Mouse (Mus musculus) layer of hippocampus, adult 8-10 months (tissue): Measurements from ENCODE around the gene Rhbdd1. TPM values are rescaled to one million over a fixed set of nuclear protein-coding genes. Genes with fewer than 3 reads are reported as not detected.

Experiments
- DNase-seq, 2 experiments: peaks; one replicate each; pipeline ENCODE4 v3.0.0; 2022; ENCODE audit warnings: low spot score in 2 of 2
- total RNA-seq, 4 experiments: library from RNA; stranded (reverse); gene quantifications; 2 replicates each; pipeline ENCODE4 v1.2.4; 2022

The Rhbdd1 gene
- 10 to 100 TPM in 1 of 4 experiments, 1 to 10 TPM in 3; 8.3 to 11.0 (median 9.4) TPM for total RNA-seq

DNA sequence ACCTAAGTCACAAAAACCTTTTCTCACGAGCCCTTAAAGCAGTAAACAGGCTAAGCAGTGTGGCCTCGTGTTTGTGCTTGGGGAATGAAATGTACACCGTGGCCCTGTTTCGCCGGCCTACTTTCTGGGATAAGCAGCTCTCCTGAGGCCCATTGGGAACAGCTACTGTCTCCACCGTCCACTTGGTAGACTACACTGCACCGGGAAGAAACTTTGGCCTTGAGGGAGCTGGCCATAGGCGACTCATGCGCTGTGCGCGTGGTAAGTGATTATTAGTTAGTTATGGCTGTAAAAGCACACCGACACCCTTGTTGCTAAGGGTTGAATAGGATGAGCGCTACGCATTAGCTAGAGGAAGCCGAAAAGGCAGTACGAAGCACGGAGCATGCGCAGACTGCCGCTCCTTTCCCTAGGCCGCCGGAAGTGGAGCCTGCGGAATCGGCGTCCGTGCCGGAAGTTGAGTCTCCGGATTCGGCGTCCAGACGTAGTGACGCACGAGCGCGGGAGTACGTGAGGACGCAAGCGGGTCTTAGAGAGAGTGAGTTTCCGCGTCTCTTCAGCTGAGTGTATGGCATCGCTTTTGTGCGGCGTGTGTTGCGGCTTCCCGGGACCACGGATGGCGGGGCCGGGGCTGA, at the start of gene Rhbdd1:
TSS of gene Rhbdd1 (plus strand) at position 342 of the 635 bp plus-strand sequence.
- DNase-seq = peak; percentile 96 to 99

DNA sequence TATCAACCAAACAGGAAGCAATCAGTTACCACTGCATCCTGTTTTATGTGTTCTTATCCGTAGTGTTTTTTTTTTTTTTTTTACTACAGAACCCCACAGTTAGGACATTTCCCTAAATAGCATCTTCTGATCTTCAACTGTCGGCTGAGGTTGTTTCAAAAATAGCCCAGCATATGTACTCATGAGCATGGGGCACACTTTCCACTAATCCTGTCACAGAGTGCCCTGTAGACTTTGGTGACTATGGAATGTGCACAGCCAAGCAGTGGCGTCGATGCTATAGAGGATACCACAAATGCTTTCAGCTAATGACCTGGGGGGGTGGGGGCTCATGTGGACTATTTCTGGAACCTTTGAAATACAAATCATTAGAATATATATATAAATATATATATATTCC, 48.7 kb upstream of the Rhbdd1 start:
- no peak for DNase-seq

DNA sequence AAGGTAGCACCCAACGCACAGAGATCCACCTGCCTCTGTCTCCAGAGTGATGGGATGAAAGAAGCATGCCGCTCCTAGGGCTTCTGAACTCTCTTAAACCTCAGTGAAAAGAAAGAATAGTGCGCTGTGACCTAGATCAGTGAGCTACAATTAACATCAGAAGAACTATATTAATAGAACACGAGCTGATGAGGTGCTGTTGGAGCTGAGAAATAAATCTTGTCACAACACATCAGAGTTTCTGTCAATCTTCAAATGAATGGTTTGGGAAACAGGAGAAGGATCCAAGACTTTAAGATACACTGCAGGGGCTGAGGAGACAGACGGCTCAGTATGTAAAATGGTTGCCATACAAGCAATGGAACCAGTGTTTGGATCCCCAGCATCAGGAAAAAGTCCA, 44.0 kb upstream of the Rhbdd1 start:
- no peak for DNase-seq

DNA sequence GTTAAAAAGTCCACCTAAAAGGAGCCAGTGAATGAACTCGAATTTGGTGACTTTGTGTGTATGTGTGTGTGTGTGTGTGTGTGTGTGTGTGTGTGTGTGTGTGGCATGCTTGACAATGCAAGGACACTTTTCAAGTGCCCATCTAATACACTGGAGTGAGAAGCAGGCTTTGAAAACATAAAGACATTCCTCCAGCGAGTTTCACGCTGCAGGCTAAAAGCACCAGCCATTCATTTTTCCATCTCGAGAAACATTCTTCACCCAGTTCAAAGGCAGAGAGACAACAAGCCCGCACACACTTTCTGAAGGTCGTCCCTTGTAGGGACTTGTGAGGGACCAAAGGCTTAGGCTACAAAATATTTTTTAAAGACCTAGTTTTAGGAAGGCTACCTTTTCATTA, 42.7 kb upstream of the Rhbdd1 start:
- DNase-seq = no peak

DNA sequence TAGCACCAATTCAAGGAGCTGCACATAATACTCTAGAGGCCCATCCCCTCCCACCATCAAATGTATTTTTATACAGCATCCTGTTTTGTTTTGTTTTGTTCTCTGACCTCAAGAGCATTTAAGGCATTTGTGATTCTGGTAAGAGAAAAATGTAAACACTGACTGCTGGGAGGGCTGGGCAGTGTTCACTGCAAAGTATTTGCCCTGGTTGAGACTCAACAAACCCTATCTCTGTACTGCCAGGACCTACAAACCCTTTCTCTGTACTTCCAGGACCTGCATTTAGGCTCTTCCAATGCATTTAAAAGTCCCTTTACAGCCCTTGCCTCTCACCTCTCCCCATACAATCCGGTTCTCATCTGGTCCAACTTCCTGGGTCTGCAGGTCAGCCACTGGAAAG, 41.9 kb upstream of the Rhbdd1 start:
- DNase-seq = no peak

DNA sequence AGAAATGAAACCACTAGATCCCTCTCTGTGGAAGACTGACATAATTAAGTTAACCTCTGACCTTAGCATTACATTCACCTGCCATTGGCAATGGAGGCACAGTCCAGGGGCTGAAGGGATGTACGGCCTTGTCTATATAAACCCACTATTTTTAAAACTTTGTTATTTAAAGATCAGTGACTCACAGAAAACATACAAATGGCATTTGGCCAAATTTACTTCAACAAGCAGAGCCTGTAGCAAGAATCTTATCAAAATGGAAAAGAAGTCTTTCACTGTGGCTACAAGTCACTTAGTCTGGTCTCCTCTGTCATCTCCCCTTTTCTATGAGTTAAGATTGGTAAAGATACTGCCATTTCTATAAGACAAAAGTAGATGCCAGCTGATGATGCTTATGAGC, 36.5 kb upstream of the Rhbdd1 start:
- DNase-seq = no peak

DNA sequence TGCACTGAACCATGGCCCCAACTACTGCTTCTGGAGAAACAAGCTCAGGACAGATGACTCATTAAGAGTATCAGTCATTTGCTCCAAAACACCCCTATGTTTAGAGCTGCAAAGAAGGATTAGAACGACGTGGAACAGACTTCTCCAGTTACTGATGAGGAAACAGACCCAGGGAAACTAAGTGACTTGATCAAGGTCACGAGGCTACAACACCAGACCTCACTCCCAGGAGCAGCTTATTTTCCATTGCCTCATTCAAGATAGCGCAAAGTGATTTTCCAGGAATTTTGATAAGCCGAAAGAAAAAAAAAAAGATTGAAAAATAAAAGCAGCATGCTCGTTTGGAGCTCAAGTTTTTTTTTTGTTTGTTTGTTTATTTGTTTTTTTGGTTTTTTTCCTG, 34.4 kb upstream of the Rhbdd1 start:
- DNase-seq = no peak

DNA sequence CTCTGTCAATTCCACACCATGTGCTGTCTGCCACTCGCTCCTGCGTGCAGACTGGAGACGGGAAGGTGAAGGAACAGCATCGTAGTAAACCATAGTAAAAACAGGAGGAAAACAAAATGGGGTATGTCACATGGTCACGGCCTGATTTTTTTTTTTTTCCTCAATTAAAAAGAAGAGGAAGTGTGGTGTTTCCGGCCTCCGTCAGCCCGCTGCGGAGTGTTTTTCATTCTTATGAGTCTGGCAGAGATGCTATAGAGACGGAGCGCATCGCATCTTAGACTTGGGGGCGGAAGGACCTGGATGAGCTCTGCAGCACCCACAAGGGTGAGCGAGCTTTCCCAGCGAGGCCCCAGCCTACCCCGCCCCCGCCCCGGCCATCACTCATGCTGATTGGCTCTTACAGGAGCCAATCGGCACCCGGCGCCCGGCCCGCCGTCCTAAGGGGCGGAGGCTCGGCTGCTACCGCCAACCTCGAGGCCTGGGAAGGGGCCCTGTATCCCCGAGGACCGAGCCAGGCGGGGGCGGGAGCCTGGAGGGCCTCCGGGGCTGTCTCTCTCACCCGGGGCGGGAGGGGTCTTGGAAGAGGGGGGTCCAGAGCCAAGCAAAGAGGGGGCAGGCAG, 33.1 kb upstream of the Rhbdd1 start:
- DNase-seq = peak; percentile 84 to 87

DNA sequence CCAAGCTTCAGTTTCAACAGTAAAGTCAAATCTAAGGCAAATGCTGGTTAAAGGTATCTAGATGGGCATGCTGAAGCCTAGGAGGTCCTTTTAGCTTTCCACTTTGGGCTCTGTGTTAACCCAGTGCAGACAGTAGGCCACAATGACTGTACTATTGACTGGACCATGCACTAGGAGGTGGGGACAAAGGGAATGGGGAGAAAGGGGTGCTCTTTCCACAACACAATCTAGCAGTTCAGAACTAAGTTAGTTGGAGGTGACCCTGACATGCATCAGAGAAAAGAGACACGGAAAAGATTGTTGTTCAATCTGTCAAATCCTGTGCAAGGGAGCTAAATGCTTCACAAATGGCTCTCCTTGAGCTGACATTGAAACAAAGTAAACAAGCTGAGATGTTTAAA, 32.4 kb upstream of the Rhbdd1 start:
- DNase-seq = peak in 1 of 2 experiments; percentile 16

DNA sequence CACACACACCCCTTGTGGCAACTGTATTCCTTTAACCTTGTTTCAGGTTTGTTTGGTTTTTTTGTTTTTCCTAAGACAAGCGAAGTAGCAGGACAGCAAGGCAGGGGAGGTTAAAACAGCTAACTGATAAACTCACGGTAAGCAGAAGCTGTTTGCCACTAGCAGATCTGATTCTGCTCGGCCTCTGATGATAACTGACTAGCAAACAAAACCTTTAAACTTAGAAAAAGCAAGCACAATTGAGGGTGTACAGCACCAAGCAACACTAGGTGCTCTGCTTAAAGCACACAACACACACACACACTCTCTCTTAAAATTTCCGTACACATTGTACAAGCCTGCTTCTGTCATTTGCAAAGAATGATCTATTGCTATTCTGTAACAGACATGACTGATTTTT, 31.8 kb upstream of the Rhbdd1 start:
- DNase-seq = no peak

DNA sequence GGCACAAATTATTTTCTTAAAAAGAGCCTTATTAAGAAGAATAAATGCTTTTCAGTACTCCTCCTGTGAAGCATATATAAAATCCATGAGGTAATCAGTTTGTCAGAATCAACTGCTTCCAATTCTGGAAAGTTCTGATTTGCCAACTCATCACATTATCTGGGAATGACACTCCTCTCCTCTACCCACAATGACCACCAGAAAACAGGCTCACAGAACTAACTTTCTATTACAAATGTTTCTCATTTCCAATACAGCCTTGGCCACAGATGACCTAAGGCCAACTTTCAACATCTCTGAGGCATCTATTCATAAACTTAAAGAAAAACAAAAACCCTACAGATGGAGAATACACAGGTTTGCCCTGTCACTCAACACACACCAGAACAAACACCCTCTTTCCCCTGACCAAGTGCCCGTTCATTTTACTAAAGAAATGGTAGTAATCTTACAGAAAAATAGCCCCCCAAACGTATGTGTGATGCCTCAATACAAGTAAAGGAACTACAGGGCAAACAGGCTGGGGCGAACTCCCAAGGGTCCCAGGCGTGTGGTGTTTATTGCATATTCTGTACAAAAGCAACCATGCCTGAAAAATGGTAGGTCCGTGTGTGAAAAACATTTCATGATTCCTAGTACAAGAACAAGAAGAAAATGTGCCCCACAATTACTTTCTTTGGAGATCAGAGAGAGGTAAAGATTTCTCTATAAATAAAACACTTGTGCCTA, 30.6 kb upstream of the Rhbdd1 start:
- no peak for DNase-seq

DNA sequence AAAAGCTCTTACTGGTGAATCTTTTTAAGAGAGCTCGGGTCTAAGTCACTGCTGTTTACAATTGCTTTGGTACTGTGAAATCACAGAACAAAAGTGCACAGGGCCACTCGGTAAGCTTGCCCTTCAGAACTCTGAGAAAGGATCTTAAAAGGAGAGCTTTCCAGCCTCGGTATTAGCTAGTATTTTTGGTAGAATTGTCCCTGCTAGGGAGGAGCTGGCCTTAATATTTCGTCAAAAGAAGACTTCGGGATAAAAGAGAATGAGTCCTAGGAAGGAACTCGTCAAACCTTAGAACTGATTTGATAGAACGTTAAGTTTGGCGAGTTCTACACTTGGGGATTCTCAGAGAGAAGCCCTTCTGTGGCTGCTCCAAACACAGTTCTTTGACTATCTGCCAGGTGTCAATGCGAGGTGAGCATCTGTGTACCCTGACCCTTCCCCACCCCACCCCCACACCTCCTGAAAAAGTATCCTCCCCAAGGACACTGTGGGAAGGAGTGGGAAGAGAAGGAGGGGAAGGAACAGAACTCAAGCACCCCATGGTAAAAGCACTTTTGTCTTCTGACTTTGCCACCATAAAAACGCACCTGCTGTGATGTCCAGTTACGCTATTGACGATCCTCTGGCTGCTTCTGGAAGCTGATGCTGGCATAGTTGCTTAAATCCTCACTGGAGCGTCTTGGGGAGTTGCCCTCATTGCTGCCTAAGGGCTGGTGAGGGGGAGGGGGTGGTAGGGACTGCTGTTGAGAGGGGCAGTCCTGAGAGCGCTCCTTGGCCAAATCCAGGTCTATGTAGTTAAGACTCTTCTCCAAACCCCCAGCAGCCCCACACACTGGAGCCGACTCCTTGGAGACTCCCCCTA, 29.8 kb upstream of the Rhbdd1 start:
- no peak for DNase-seq

DNA sequence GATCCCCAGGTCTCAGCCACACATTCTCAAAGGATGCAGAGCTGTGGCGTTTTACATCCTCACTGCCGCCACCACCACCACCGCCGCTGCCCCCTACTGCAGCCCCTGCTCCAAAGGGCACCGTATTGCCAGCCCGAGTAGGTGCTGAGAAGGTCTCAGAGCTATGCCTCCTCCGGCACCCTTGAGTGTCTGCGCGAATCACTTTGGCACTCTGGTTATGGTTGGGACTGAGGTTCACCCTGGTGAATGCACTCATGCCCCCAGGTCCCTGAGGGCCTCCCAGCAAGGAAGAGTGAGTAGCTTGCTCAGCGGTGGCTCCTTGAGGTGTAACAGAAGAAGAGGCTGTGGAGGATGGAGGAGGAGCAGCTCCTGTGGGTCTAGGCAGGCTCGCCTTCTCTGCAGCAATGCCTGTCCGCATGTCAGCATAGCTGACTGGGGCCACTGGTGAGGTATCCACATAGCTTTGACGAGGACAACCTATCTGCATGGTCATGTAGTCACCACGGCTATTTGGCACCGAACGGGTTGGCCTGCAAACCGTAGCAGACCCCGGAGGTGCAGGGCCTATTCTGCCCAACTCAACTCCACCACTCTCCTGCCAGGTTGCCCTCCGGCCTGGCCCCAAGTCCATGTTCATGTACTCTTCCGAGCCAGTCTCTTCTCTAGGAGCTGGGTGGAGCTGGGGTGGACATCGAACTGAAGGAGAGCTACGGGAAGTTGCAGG, 29.0 kb upstream of the Rhbdd1 start:
- peak in 1 of 2 experiments; percentile 23 for DNase-seq

DNA sequence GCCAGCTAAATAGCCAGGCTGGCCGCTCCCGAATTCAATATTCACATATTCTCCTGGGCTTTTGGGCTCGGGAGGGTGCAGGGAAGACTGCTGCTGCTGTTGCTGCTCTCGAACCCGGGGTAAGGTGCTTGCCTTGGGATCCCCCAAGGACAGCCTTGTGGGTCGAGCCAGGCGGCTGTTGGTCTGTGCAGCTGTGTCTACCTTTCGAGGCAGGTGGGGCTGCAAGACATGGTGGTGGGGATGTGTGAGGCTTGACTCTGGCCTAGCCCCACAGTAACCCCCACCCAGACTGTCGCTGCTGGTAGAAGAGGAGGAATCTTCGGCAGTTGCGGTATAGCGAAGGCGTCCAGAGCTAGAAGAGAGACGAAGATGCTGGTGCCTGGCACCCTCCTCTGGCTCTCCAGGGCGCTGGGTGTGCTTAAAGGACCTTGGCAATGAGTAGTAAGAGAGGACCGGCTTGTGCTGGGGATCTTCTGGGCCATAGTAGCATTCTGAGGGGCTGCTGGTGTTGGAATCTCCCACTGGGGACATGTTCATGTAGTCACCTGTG, 28.4 kb upstream of the Rhbdd1 start:
- DNase-seq = peak in 1 of 2 experiments; percentile 11

DNA sequence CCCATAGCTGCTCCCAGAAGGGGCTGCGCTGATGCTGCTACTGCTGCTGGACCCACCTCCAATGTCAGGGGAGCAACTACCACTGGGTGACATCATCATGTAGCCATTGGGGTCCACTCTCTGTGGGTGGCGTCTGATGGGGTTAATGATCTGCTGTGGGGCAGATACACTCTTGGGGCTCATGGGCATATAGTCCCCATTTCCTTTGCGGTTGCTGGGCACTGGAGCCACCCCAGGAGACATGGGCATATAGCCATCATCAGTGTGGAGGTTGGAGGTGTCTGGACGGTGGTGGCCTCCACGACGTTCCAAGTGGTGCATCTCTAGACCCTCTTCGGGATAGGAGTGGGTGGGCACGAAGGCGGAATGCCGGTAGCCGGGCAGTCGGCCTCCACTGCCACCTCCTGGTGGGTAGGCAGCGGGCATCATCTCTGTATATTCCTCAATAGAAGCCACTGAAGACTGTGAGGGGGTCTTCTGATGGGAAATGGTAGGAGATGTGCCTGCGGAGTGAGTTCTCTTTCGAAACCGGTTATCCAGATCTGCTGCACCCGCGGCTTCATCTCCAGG, 27.7 kb upstream of the Rhbdd1 start:
- peak in 1 of 2 experiments; percentile 37 for DNase-seq

DNA sequence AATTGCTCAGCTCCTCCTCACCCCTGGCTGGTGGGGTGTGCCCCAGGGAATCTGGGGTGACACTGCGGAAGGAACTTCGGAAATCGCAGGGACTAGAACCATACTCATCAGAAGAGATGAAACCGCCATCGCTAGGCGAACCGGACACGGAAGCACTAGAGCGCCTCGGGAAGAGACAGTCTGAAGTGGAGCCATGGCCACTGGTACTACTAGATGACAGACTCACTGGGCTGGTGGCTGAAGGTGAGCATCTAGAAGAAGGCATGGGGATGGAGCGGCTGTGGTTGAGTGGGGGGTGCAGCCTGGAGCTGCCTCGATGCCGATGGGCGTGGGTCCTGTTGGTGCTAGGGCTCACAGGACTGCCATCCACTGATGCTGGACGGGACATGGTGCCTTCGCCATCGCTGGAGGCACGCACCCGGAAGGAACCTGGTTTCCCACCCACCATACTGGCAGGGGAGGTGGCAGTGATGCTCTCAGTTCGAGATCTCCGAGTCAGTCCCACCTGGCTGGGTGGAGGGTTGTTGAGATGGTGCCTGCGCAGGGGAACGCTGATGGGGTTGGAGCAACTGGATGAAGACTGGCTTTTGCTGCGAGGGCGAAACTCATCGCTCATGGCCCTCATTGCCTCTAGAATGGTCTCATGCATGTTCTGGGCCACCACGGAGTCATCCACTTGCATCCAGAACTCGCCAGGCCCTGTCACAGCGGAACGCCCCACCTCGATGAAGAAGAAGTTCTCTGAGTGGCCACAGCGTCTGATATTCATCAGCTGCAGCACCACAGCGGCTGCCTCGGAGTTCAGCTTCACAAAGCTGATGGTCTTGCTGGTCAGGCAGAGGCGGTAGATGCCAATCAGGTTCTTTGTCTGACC, 26.9 kb upstream of the Rhbdd1 start:
- DNase-seq = peak in 1 of 2 experiments; percentile 30

DNA sequence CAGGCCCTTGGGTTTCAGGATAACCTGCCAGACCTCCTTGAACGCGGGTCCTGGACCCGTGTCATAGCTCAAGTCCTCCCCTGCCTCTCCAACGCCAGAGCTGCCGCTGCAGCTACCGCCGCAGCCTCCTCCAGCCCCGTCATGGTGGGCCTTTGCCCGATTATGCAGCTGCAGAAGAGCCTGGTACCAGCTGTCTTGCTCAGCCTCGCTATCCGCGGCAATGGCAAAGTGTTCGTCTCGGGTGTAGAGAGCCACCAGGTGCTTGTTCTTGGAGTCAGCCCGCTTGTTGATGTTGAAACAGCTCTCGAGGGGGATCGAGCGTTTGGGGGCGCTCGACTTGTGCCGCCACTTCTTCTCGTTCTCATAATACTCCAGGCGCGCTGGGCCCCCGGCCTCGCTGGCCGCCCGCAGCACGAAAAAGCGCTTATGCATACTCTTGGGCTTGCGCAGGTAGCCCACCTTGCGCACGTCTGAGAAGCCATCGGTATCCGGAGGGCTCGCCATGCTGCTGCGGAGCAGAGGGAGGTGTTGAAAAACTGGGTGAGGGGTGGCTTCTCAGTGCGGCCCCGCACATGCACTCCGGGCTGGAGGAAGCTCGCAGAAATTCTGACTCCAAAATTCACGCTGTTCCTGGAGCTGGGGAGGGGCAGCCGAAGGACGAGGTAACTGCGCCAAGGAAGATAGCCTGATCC, 26.1 kb upstream of the Rhbdd1 start:
- peak; percentile 64 to 71 for DNase-seq

DNA sequence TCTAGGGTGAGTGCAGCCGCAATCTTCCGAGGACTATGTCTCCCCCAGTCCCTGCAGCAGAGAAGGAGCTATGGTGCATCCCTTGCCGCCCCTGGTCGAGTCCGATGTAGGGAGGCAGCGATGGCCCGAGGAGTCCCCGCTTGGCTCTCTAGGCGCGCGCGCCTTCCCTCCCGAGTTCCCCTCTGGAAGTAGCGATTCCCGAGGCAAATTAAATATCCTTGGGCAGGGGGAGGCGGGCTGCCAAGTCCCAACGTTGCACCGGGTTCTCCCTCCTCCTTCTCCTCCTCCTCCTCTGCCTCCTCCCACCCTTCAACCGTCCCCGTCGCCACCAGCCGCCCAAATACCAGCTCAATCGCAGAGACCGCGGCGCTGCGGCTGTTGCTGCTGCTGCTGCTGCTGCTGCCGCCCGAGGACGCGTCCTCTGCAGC, 25.5 kb upstream of the Rhbdd1 start:
- DNase-seq = peak; percentile 82 to 83
